Mouse (Mus musculus) myocyte (in vitro differentiated cells): Measurements from ENCODE around the gene Adamts17. TPM values are rescaled to one million over a fixed set of nuclear protein-coding genes. Genes with fewer than 3 reads are reported as not detected.

Experiments
- H3K27me3 ChIP-seq: one replicate; pipeline ENCODE4 v1.6.1; 2011; ENCODE audit not compliant: control insufficient read depth, insufficient read depth, insufficient read length
- H3K36me3 ChIP-seq: one replicate; pipeline ENCODE4 v1.6.1; 2011; ENCODE audit not compliant: control insufficient read depth, insufficient read depth
- H3K4me2 ChIP-seq: one replicate; pipeline ENCODE4 v1.6.1; 2011; ENCODE audit warnings: low read depth, control low read depth
- H3K4me3 ChIP-seq: one replicate; pipeline ENCODE4 v1.5.1; 2011; ENCODE audit warnings: mild to moderate bottlenecking, control low read depth, moderate library complexity
- H3K79me2 ChIP-seq: one replicate; pipeline ENCODE4 v1.6.1; 2011; ENCODE audit not compliant: control insufficient read depth, insufficient read depth
- H3ac ChIP-seq: one replicate; pipeline ENCODE4 v1.6.1; 2011; ENCODE audit not compliant: control insufficient read depth, insufficient read length
- CEBPB ChIP-seq: IDR thresholded peaks from 2 replicates; pipeline ENCODE4 v1.6.1; 2011; ENCODE audit warnings: mild to moderate bottlenecking, moderate library complexity; ENCODE audit not compliant: poor library complexity, insufficient read depth, severe bottlenecking
- E2F4 ChIP-seq: IDR thresholded peaks from one replicate; pipeline ENCODE4 v1.6.1; 2011; ENCODE audit warnings: mild to moderate bottlenecking, control low read depth, moderate library complexity; ENCODE audit not compliant: insufficient read depth
- MAX ChIP-seq: IDR thresholded peaks from one replicate; pipeline ENCODE4 v1.6.1; 2011; ENCODE audit warnings: low read depth, mild to moderate bottlenecking, control low read depth
- MYOD1 ChIP-seq, 3 experiments: IDR thresholded peaks; one replicate each; pipeline ENCODE4 v1.6.1; 2011; ENCODE audit warnings: control low read depth in 2 of 3, low read depth in 2 of 3, mild to moderate bottlenecking in 2 of 3, moderate library complexity in 1 of 3; ENCODE audit not compliant: insufficient read length in 2 of 3, control insufficient read depth in 1 of 3
- MYOG ChIP-seq, 3 experiments: IDR thresholded peaks; one replicate each; pipeline ENCODE4 v1.6.1; 2011; ENCODE audit warnings: control low read depth in 2 of 3, low read depth in 2 of 3, mild to moderate bottlenecking in 2 of 3; ENCODE audit not compliant: insufficient read length in 2 of 3, control insufficient read depth in 1 of 3, insufficient read depth in 1 of 3
- POLR2A ChIP-seq: IDR thresholded peaks from one replicate; pipeline ENCODE4 v1.6.1; 2011; ENCODE audit warnings: low read depth, mild to moderate bottlenecking, control low read depth, moderate library complexity; ENCODE audit not compliant: insufficient read length
- POLR2AphosphoS2 ChIP-seq: IDR thresholded peaks from one replicate; pipeline ENCODE4 v1.6.1; 2011; ENCODE audit warnings: low read depth, control low read depth; ENCODE audit not compliant: insufficient read length
- REST ChIP-seq: IDR thresholded peaks from one replicate; pipeline ENCODE4 v1.6.1; 2011; ENCODE audit warnings: mild to moderate bottlenecking, control low read depth, moderate library complexity; ENCODE audit not compliant: insufficient read depth, insufficient read length
- SRF ChIP-seq: IDR thresholded peaks from one replicate; pipeline ENCODE4 v1.6.1; 2011; ENCODE audit warnings: low read depth; ENCODE audit not compliant: control insufficient read depth, insufficient read length
- TCF12 ChIP-seq: IDR thresholded peaks from one replicate; pipeline ENCODE4 v1.6.1; 2011; ENCODE audit warnings: mild to moderate bottlenecking, control low read depth; ENCODE audit not compliant: poor library complexity, insufficient read depth, severe bottlenecking
- TCF3 ChIP-seq: IDR thresholded peaks from one replicate; pipeline ENCODE4 v1.6.1; 2011; ENCODE audit warnings: low read depth, control low read depth; ENCODE audit not compliant: insufficient read length
- USF1 ChIP-seq: IDR thresholded peaks from one replicate; pipeline ENCODE4 v1.6.1; 2011; ENCODE audit warnings: low read depth, mild to moderate bottlenecking, control low read depth, moderate library complexity
- polyA plus RNA-seq: library from polyadenylated mRNA; unstranded; fragments of >200 nt; fragmentation: generic; extraction: Trizol; gene quantifications from one replicate; pipeline ENCODE4 v1.2.1, GENCODE M21; 2012; ENCODE audit warnings: missing spikeins

The Adamts17 gene
- polyA plus RNA-seq, 1 experiment, result 1.8 TPM

DNA sequence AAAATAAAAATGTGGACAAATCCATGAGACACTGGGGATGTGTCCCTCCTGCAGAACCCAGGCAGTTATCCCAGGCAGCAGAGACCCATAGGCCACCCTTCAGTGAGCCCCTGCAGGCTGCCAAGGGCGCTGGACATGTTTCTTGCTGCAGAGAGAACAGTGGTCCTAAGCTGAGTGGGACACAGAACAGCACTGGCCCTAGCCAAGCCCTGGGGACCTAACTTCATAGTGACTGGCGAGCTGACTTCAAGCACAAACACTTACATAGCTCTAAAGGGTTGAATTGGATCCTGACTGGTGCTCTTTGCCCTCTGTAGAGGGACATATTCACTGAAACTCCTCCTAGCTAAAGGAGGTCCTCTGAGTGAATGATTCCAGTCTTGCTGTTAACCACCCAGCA lies 223.0 kb downstream of the Adamts17 start:
- Histone ChIP-seq H3K27me3 (peaks cover 12% of the 10 kb centered on the region), H3ac (no peak overlapping the region), H3K4me3 (no peak overlapping the region), H3K36me3 (no peaks in the 10 kb centered on the region), H3K79me2 (no peaks in the 10 kb centered on the region), H3K4me2 (no peak overlapping the region)
- TF ChIP-seq POLR2AphosphoS2 (no peak), MAX (no peak), POLR2A (no peak), SRF (no peak), TCF12 (no peak), E2F4 (no peak), MYOD1 (IDR thresholded peaks at IDR 0.05; ENCODE audit: control insufficient read depth in 1 of 3, insufficient read length in 2 of 3, low read depth in 2 of 3) (no peak), USF1 (no peak), CEBPB (no peak), REST (no peak), MYOG (IDR thresholded peaks at IDR 0.05; ENCODE audit: control insufficient read depth in 1 of 3, insufficient read depth in 1 of 3, insufficient read length in 2 of 3, low read depth in 2 of 3) (no peak), TCF3 (no peak)

GRCm38 (mm10) chr7:67064627-67065305 lies 225.2 kb downstream of the Adamts17 start:
- Histone ChIP-seq H3K27me3 (peaks cover 16% of the 10 kb centered on the region), H3K4me2 (no peak overlapping the region), H3K4me3 (no peak overlapping the region), H3K79me2 (no peaks in the 10 kb centered on the region), H3K36me3 (no peaks in the 10 kb centered on the region), H3ac (no peak overlapping the region)
- TF ChIP-seq E2F4 (no peak), POLR2A (no peak), MYOD1 (IDR thresholded peaks at IDR 0.05; ENCODE audit: control insufficient read depth in 1 of 3, insufficient read length in 2 of 3, low read depth in 2 of 3) (no peak), CEBPB (no peak), REST (no peak), MYOG (IDR thresholded peaks at IDR 0.05; ENCODE audit: control insufficient read depth in 1 of 3, insufficient read depth in 1 of 3, insufficient read length in 2 of 3, low read depth in 2 of 3) (no peak), POLR2AphosphoS2 (no peak)

DNA sequence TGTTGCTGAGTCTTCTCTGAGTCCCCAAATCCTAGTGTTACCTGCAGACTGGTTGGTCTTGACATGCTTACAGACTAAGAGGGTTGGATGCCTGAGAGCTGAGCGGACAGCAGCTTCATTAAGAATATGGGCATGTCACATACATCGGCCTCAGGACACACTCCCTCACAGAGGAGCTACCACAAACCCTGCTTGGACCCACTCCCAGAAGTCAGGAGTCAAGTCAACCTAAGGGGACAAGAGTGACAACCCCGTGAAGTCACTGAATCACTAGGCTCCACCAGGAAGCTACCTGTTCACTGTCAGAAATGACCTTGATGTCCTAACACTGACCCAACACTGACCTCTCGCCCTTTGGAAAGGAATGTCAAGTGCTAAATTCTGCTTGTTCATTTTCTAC lies 226.1 kb downstream of the Adamts17 start:
- no peak for TF ChIP-seq POLR2AphosphoS2
- no peak for TF ChIP-seq TCF3
- no peak for TF ChIP-seq E2F4
- TF ChIP-seq POLR2A, result no peak
- no peak for TF ChIP-seq USF1
- TF ChIP-seq MYOG (IDR thresholded peaks at IDR 0.05; ENCODE audit: control insufficient read depth in 1 of 3, insufficient read depth in 1 of 3, insufficient read length in 2 of 3, low read depth in 2 of 3), result no peak
- no peak for TF ChIP-seq CEBPB
- no peak for TF ChIP-seq SRF
- no peak for TF ChIP-seq MAX
- TF ChIP-seq REST, result no peak
- no peak for TF ChIP-seq TCF12
- no peak for TF ChIP-seq MYOD1 (IDR thresholded peaks at IDR 0.05; ENCODE audit: control insufficient read depth in 1 of 3, insufficient read length in 2 of 3, low read depth in 2 of 3)
- no peaks in the 10 kb centered on the region for H3K79me2 ChIP-seq
- no peak overlapping the region for H3ac ChIP-seq
- H3K4me3 ChIP-seq, result no peak overlapping the region
- H3K27me3 ChIP-seq, result peaks cover 21% of the 10 kb centered on the region
- H3K4me2 ChIP-seq, result no peak overlapping the region
- H3K36me3 ChIP-seq, result no peaks in the 10 kb centered on the region

GRCm38 (mm10) chr7:67072015-67072685 lies 232.6 kb downstream of the Adamts17 start:
- H3K4me3 ChIP-seq, result no peak overlapping the region
- peaks cover 60% of the 10 kb centered on the region for H3K27me3 ChIP-seq
- H3K79me2 ChIP-seq, result no peaks in the 10 kb centered on the region
- no peak overlapping the region for H3K4me2 ChIP-seq
- no peaks in the 10 kb centered on the region for H3K36me3 ChIP-seq
- no peak overlapping the region for H3ac ChIP-seq
- TF ChIP-seq POLR2A (no peak), CEBPB (no peak), MYOG (IDR thresholded peaks at IDR 0.05; ENCODE audit: control insufficient read depth in 1 of 3, insufficient read depth in 1 of 3, insufficient read length in 2 of 3, low read depth in 2 of 3) (no peak), E2F4 (no peak), REST (no peak), TCF12 (no peak), SRF (no peak), MAX (no peak), USF1 (no peak), MYOD1 (IDR thresholded peaks at IDR 0.05; ENCODE audit: control insufficient read depth in 1 of 3, insufficient read length in 2 of 3, low read depth in 2 of 3) (no peak), TCF3 (no peak)
